Mouse (Mus musculus): ENCODE results near the gene C5ar2.
"Not testable (repeated sequence)": the region's sequence is repeated elsewhere in the genome, so short reads cannot be mapped to it uniquely, and the experiment has no call there.

The C5ar2 gene

DNA sequence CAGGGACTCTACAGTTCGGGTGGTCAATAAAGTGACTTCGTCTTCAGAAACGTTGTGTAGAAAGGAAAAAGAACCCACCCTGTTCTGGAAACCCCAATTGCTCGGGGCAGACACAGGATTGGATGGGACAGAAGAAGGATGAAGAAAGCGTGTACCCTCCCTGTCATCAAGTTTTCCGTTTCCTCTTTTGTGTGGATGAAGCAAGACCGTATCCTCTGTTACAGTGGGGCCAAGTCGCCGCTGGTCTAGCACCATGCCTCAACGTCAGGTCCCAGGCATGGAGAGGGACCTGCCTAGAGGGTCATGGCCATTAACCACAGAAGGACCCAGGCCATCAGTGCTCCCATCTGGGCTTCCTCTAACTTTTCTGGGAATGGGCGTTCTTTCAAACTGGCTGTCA lies 13.9 kb upstream of the C5ar2 start:
- DNase-seq (ENCODE audit: low read depth, low spot score), result no peak

DNA sequence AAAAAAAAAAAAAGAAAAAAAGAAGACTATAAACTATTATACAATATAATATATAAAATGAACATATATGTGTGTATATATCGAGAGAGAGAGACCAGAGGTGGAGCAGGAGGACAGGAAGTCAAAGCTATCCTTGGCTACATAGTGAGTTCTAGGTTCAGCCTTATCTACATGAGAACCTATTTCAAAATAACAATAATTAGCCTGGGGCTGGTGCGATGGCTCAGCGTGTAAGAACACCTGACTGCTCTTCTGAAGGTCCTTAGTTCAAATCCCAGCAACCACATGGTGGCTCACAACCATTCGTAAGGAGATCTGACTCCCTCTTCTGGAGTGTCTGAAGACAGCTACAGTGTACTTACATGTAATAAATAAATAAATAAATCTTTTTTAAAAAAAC lies 12.0 kb upstream of the C5ar2 start:
- not testable (repeated sequence) for DNase-seq (ENCODE audit: low read depth, low spot score)

DNA sequence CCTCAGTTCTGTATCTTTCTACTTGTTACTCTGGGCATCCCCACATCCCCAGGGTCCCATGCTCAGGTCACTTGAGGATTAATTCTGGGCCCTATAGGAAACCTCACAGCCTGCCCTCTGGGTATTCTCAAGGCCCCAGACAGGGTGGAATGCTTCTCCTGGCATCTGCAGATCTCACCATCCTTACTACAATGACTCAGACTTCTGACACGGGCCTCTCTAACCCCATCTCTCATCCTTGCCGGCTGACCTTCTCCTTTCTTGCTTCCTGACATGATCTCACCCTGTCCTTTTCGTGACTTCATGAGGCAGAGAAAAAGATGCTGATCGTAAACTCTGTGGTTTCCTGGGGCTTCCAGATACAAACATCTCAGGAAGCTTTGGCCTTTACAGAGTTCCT lies 10.2 kb upstream of the C5ar2 start:
- DNase-seq (ENCODE audit: low read depth, low spot score), result no peak

- no peak for DNase-seq (ENCODE audit: low read depth, low spot score)
Measured at GRCm38 (mm10) chr7:16250687-16251086, 6.7 kb upstream of the C5ar2 start.

DNA sequence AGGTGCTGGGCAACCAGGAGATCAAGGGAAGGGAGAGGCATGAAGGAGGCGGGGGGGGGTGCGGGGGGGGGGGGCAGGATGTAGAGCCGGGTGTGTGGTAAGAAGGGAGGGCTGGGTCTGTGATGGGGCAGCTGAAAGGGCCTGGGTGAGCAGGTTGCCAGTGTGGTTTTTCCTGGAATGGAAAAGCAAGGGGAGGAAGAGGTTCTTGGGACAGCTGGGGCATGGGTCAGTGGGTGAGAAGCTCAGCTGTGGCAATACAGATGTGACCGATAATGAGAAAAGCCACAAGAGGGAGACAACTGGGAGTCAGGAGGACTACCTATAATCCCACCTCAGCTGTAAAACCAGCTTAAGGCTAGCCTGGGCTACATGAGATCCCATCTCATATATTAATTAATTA lies 2.0 kb upstream of the C5ar2 start:
- no peak for DNase-seq (ENCODE audit: low read depth, low spot score)

- no peak for DNase-seq (ENCODE audit: low read depth, low spot score)
Measured at GRCm38 (mm10) chr7:16242198-16242597, 1.8 kb downstream of the C5ar2 start.

GRCm38 (mm10) chr7:16241787-16242186 lies 2.2 kb downstream of the C5ar2 start:
- DNase-seq (ENCODE audit: low read depth, low spot score), result peak; percentile 80

DNA sequence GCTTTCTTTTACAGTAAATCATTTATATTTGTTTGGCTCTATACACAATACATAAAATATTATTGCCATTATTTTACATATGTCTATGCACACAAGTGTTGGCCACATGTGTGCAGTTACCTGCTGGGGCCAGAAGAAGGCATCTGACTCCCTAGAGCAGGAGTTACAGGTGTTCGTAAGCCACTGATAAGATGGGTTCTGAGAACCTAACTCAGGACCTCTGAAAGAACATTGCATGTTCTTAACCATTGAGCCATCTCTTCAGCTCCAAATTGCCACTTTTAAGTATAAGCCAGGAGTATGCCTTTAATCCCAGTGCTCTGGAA lies 3.0 kb downstream of the C5ar2 start:
- no peak for DNase-seq (ENCODE audit: low read depth, low spot score)

- DNase-seq (ENCODE audit: low read depth, low spot score), result no peak
Measured at GRCm38 (mm10) chr7:16240281-16240977, 3.5 kb downstream of the C5ar2 start.

DNA sequence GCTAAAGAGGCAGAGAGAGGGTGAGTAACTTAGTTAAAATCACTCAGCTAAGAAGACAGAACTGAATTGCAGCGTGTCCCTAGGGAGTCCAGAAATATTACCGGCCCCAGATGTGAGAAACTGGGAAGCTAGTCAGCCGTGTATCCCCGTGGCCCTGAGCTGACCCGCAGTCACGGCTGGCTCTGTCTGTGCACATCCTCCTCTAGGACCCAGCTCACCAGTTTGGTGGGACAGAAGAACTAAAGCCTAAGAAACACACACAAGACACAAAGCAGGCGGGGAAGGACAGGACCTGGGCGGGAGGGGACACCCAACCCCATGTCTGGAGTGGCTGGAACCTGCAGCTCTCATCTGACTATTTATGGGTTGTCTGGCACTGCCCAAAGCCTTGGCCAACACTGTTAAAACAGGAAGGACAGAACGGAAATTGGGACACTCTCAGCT lies 4.4 kb downstream of the C5ar2 start:
- DNase-seq (ENCODE audit: low read depth, low spot score), result no peak

GRCm38 (mm10) chr7:16229869-16230268 lies 14.1 kb downstream of the C5ar2 start:
- peak; percentile 79 for DNase-seq (ENCODE audit: low read depth, low spot score)

DNA sequence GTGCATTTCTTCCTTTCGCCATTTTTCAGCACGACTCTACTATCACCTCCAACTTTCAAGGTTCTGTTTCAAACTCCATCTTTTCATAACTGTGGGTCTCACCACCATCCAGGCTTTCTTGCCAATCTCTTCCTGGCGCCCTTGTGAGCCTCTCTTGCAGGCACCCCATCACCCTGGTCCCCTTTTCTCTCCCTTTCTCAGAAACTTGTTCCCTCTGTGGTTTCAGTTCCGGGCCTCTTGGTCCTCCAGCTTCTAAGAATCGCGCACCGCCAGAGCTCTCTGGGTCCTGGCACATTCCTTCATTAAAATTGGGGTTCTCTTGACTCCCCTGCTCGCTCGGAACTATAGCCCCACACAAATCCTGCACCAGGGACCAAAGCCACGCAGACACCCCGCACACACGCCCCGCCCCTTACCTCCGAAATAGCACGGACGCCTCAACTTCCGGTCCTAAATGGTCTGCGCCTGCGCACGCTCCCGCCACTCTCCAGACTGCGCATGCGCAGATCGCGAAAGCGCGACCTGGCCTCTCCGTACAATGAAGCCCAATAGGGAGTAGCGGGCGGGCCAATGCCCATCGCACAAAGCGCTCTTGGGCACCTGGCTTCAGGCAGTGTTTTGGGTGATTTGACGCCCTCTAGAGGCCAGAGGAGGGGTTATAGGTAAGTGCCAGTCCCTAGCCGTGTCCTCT lies 22.2 kb downstream of the C5ar2 start, which contains the start of gene Dhx34:
Gene Dhx34 (minus strand): TSS at position 456 of the 691 bp plus-strand sequence.
- DNase-seq (ENCODE audit: low read depth, low spot score), result peak; percentile 100

GRCm38 (mm10) chr7:16213986-16214385 lies 30.0 kb downstream of the C5ar2 start:
- DNase-seq (ENCODE audit: low read depth, low spot score), result peak; percentile 67

GRCm38 (mm10) chr7:16213196-16213595 lies 30.8 kb downstream of the C5ar2 start:
- no peak for DNase-seq (ENCODE audit: low read depth, low spot score)

DNA sequence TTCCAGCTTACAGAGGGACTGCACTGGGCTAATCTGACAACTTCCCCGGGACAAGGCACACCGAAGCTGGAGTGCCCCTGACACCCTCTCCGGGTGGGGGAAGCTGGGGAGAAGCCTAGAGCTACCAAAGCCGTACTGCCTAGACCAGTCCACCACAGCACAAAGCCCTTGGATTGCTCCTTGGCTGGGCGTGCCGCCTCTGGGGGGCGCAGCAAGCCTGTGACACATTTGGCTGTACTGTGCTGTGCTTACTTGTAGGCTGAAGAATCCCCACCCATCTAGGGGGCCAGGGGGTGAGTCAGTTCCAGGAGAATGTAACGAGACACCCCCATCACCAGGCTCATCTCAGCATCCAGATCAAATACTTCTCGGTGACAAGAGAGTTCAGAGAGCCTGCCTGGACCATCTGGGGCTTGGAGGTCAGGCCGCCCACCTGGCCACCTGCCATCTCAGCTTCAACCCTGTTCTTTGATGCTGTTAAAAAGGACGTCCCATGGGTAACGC lies 33.0 kb downstream of the C5ar2 start:
- no peak for DNase-seq (ENCODE audit: low read depth, low spot score)

- DNase-seq (ENCODE audit: low read depth, low spot score), result no peak
Measured at GRCm38 (mm10) chr7:16208781-16209665, 34.9 kb downstream of the C5ar2 start.

DNA sequence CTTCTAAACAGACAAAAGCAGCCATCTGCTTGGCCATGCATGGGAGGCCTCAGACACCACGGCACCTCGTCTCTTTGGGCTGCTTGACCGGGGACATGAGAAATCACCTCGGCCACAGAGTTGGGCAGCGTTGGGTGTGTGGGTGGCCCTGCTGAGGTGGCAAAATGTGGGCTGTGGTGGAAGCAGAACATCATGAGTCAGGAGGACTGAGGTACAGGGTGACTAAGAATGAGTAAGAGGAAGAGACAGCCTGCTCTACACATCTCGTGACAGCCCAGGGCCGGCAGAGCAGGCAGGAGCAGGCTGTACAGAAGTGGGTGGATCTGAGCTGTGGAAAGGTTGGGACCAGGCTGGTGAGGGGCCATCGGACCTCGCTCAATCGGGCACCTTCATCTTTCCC lies 36.5 kb downstream of the C5ar2 start:
- DNase-seq (ENCODE audit: low read depth, low spot score), result no peak

DNA sequence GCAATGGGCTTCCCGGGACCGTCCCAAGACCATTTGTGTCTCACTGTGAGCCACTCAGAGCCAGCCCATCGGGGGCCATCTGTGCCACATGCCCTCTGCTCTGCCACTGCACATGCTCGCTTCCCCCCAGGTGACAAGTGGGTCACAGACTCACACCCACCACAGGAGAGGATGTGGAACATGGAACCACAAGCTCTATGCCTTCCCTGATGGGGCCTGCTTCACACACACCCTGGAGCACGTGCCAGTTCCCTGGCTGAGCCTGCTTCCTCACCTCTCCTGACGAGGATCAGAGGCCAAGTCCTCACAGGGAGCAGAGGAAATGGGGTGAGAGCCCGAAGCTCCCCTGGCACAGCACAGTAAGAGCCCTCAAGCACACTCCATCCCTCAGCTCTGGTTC lies 36.9 kb downstream of the C5ar2 start:
- no peak for DNase-seq (ENCODE audit: low read depth, low spot score)

- DNase-seq (ENCODE audit: low read depth, low spot score), result no peak
Measured at GRCm38 (mm10) chr7:16204791-16205190, 39.2 kb downstream of the C5ar2 start.

DNA sequence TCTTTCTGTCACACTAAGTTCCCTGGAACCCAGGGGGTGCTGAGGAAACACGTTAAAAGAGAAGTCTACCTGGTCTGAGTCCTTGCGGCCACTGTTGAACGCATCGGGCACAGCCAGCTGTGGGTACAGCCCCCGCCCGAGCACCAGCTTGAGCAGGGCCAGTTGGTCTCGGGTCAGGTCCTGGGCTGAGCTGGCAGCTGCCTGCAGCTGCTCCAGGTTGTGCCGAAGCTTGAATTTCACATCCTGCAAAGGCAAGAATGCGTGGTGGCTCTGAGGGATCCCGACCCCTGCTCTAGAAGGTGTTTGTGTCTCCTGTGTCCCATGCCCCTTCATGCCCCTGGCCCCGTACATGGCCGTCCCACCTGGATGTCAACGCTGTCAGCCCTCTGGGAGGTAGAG lies 40.5 kb downstream of the C5ar2 start:
- no peak for DNase-seq (ENCODE audit: low read depth, low spot score)

DNA sequence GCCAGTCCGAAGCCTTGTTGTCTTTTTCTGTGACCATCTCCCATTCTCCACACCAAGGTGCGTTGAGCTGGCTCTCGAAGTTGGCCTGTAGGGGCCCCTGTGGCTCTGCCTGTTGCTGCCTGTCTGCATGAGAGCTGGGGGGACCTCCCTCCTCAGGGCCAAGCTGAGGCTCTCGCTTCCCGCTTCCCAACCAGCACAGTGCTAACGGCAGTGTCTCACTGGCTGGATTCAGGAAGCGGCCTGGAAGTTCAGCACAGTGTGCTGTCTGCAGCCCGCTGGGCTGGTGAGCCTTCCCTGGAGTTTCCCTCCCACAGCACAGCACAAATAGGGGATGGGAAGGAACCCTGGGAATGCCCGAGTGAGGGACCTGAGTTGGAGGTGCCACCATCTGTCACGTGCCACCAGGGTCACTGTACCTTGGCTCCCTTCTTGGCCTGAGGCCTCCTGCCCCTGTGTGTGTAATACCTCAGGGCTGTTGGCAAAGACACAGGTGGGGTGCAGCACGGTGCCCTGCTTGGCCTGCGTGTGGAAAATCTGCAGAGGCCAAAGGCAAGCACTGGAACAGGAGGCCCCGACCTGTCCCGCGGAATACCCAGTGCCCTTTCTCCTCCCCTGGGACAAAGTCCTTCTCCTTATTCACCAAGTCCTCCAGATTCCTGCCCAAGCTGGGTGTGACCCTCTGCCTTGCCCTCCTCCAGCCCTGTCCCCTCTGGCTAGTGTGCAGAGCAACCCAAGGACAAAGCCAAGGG lies 41.0 kb downstream of the C5ar2 start:
- no peak for DNase-seq (ENCODE audit: low read depth, low spot score)
